ENCODE assay signal across 17 mouse cellular contexts in the genomic region with DNA sequence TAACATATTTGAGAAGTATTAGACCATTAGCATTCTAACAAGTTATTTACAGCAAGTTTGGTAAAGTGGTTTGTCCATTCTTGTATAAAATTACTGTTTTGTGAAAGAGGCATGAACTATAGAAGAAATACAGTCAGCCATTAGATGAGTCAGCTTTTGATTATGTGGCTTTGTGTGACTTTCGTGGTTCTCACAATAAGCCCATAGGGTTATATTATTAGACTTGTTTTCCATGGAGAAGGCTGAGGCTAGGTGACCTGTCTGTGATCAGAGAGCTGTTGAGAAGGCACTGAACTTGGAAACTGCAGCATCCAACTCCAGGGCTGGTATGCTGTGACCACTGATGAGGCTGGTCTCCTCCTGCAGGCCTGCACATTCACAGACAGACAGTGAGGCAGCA.
A peak's percentile ranks its signal among the peaks of the same experiment; 100 is the strongest.
DNase-seq lines count a peak whose midpoint lies in the region; ATAC-seq and TF ChIP-seq lines count a peak whose summit lies in the region.
"Had no signal": no experiment of that assay in that cellular context is flagged by ENCODE, and none has a peak within 500 bp of the region (broad histone marks: within the 10 kb centered on the region; RNA-seq: fewer than 3 reads in every experiment).

No protein-coding gene starts in this region.

- no peak overlapping the region for H3K4me3 ChIP-seq in gastrocnemius, adult 2 months
- H3K4me3 ChIP-seq in liver, embryonic 11.5 days (ENCODE audit: low read depth, low read length) = no peak overlapping the region
- H3K4me3 ChIP-seq in liver, embryonic 12.5 days = no peak overlapping the region
- H3K4me3 ChIP-seq in C2C12 (ENCODE audit: insufficient read depth, poor library complexity, severe bottlenecking) = no peak overlapping the region
- no peak overlapping the region for H3K4me3 ChIP-seq in embryonic facial prominence, embryonic 15.5 days (replicated peaks)
- H3K4me3 ChIP-seq: intestine, embryonic 15.5 days; limb, embryonic 15.5 days had no signal

- no peak overlapping the region for H3K9ac ChIP-seq in liver, embryonic 11.5 days (ENCODE audit: low read depth, low read length)
- no peak overlapping the region for H3K9ac ChIP-seq in liver, embryonic 12.5 days
- no peak overlapping the region for H3K9ac ChIP-seq in embryonic facial prominence, embryonic 15.5 days
- H3K9ac ChIP-seq: intestine, embryonic 15.5 days; limb, embryonic 15.5 days had no signal

- no peak for ATAC-seq in liver, embryonic 11.5 days (replicated peaks; ENCODE audit: low FRiP score)
- no peak for ATAC-seq in liver, embryonic 12.5 days
- ATAC-seq in embryonic facial prominence, embryonic 15.5 days (ENCODE audit: insufficient number of reproducible peaks, low FRiP score, low TSS enrichment, low read depth) = no peak; the same call in 1 of the 2 replicates
- ATAC-seq: intestine, embryonic 15.5 days had no signal

- peak overlapping the region; percentile 49 for H3ac ChIP-seq in C2C12 (ENCODE audit: control insufficient read depth, insufficient read length, low read depth)

- TF ChIP-seq CTCF in gastrocnemius, adult 2 months (IDR thresholded peaks at IDR 0.05) = no peak
- TF ChIP-seq CTCF in C2C12 (IDR thresholded peaks at IDR 0.05; ENCODE audit: control insufficient read depth, insufficient read depth, insufficient read length) = no peak

- H3K9me3 ChIP-seq in liver, embryonic 11.5 days (ENCODE audit: control insufficient read depth, low read length) = no peaks in the 10 kb centered on the region
- H3K9me3 ChIP-seq in liver, embryonic 12.5 days (replicated peaks) = no peaks in the 10 kb centered on the region
- H3K9me3 ChIP-seq in embryonic facial prominence, embryonic 15.5 days (replicated peaks) = no peaks in the 10 kb centered on the region
- H3K9me3 ChIP-seq: intestine, embryonic 15.5 days; limb, embryonic 15.5 days had no signal

- WGBS in liver, embryonic 11.5 days = 84% methylated on average over 1 of the region's 1 CpGs
- 57% methylated on average over 1 of the region's 1 CpGs for WGBS in liver, embryonic 12.5 days (ENCODE audit: insufficient replicate concordance)
- 50% methylated on average over 1 of the region's 1 CpGs for WGBS in embryonic facial prominence, embryonic 15.5 days

- DNase-seq in gastrocnemius, adult 2 months = no peak
- DNase-seq in gastrocnemius, postnatal 25 days = no peak
- no peak for DNase-seq in liver, embryonic 11.5 days (ENCODE audit: low spot score)
- no peak for DNase-seq in urinary bladder, postnatal 14 days (ENCODE audit: low spot score)
- DNase-seq in right cerebral cortex, postnatal 4 days = no peak
- DNase-seq: adrenal gland, postnatal 10 days; cerebellum, adult 9-11 months; embryo, embryonic 11 days; lung, adult 2 months; lung, postnatal 4 days; thymus, adult 2 months had no signal

- H3K27me3 ChIP-seq in liver, embryonic 11.5 days (replicated peaks; ENCODE audit: control insufficient read depth, insufficient read depth, low read length) = no peaks in the 10 kb centered on the region
- H3K27me3 ChIP-seq in liver, embryonic 12.5 days (replicated peaks) = no peaks in the 10 kb centered on the region
- no peaks in the 10 kb centered on the region for H3K27me3 ChIP-seq in C2C12 (ENCODE audit: control insufficient read depth, insufficient read depth, insufficient read length)
- no peaks in the 10 kb centered on the region for H3K27me3 ChIP-seq in embryonic facial prominence, embryonic 15.5 days
- H3K27me3 ChIP-seq: intestine, embryonic 15.5 days; limb, embryonic 15.5 days had no signal

- peaks cover 17% of the 10 kb centered on the region for H3K4me1 ChIP-seq in liver, embryonic 11.5 days (replicated peaks; ENCODE audit: control insufficient read depth, insufficient read depth, low read length)
- peaks cover 14% of the 10 kb centered on the region for H3K4me1 ChIP-seq in liver, embryonic 12.5 days
- H3K4me1 ChIP-seq in embryonic facial prominence, embryonic 15.5 days = peaks cover 50% of the 10 kb centered on the region

- intact Hi-C loops in gastrocnemius, adult 2 months (cut with DNase I) = no loop called here

- H3K4me2 ChIP-seq in liver, embryonic 11.5 days = no peak overlapping the region
- no peak overlapping the region for H3K4me2 ChIP-seq in liver, embryonic 12.5 days
- no peak overlapping the region for H3K4me2 ChIP-seq in embryonic facial prominence, embryonic 15.5 days (replicated peaks)
- H3K4me2 ChIP-seq: intestine, embryonic 15.5 days; limb, embryonic 15.5 days had no signal

- no peaks in the 10 kb centered on the region for H3K36me3 ChIP-seq in liver, embryonic 11.5 days (ENCODE audit: control insufficient read depth, insufficient read depth, low read length)
- no peaks in the 10 kb centered on the region for H3K36me3 ChIP-seq in liver, embryonic 12.5 days
- H3K36me3 ChIP-seq in C2C12 (ENCODE audit: control insufficient read depth, insufficient read depth) = no peaks in the 10 kb centered on the region
- no peaks in the 10 kb centered on the region for H3K36me3 ChIP-seq in embryonic facial prominence, embryonic 15.5 days
- H3K36me3 ChIP-seq: G1E; intestine, embryonic 15.5 days; limb, embryonic 15.5 days had no signal

- H3K79me2 ChIP-seq in C2C12 (ENCODE audit: control insufficient read depth, insufficient read depth) = peaks cover 40% of the 10 kb centered on the region

- H3K27ac ChIP-seq in gastrocnemius, adult 2 months = peak overlapping the region; percentile 53
- H3K27ac ChIP-seq in liver, embryonic 11.5 days (ENCODE audit: low read depth, low read length) = peak overlapping the region; percentile 25; the same call in 1 of the 2 replicates
- no peak overlapping the region for H3K27ac ChIP-seq in liver, embryonic 12.5 days
- H3K27ac ChIP-seq in embryonic facial prominence, embryonic 15.5 days (replicated peaks) = peak overlapping the region; percentile 41
- H3K27ac ChIP-seq: intestine, embryonic 15.5 days; limb, embryonic 15.5 days had no signal

- peaks cover 8% of the 10 kb centered on the region for H3K79me3 ChIP-seq in C2C12 (ENCODE audit: low read depth)

TF ChIP-seq in C2C12, 6 proteins besides CTCF, POLR2A, EP300 and RAD21:
- no peak for TF ChIP-seq MYOD1 (IDR thresholded peaks at IDR 0.05; ENCODE audit: control insufficient read depth, insufficient read length, low read depth)
- TF ChIP-seq MAX (IDR thresholded peaks at IDR 0.05) = no peak
- TF ChIP-seq MYOG (IDR thresholded peaks at IDR 0.05; ENCODE audit: control insufficient read depth, extremely low read depth, insufficient read length) = no peak
- no peak for TF ChIP-seq FOSL1 (IDR thresholded peaks at IDR 0.05; ENCODE audit: insufficient read depth, low read length, poor library complexity, severe bottlenecking)
- TF ChIP-seq USF1 (IDR thresholded peaks at IDR 0.05; ENCODE audit: low read depth) = no peak
- TF ChIP-seq CEBPB (IDR thresholded peaks at IDR 0.05; ENCODE audit: low read depth) = no peak
